Mouse (Mus musculus): ENCODE measurements at regions not wholly inside any gene's neighbourhood (a gene's known extent, or its start where the extent isn't known, plus 50 kb on each side); places are given as distances from the start of the nearest gene placed in this dataset.

DNA sequence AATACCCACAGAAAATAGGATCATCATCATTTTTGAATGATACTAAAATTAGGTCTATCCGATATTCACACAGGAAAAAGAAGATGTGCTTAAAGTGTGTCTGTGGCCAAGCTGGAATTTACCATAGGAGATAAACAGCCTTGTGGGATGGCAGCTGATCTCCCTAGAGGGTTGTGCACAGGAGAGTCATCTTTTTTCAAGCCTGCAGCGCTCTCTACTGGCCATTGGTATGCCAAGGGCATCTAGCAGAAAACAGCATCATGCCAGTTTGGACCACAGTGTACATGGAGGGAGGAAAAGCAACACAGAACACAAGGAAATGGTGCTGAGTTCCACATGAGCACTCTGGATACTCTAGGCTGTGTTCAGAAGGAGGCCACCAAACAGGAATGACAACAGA lies 74.1 kb upstream of the Diaph3 start:
- WGBS = 25% methylated on average over 2 of the region's 2 CpGs
- H3K27ac ChIP-seq (ENCODE audit: insufficient read depth, low read depth, low read length) = no peak overlapping the region
- H3K27me3 ChIP-seq (ENCODE audit: control insufficient read depth, insufficient read depth, low read length) = no peaks in the 10 kb centered on the region
- H3K4me1 ChIP-seq (ENCODE audit: control insufficient read depth, insufficient read depth, insufficient read length, low read length) = no peaks in the 10 kb centered on the region
- H3K4me3 ChIP-seq (ENCODE audit: low read depth, low read length) = no peak overlapping the region
- no peak for TF ChIP-seq POLR2A (IDR thresholded peaks at IDR 0.05; ENCODE audit: low read depth, low read length)
- TF ChIP-seq CTCF (IDR thresholded peaks at IDR 0.05; ENCODE audit: extremely low read depth, insufficient read length, insufficient replicate concordance, low read depth, low read length) = peak; percentile 30; the same call in 1 of the 2 replicates
- H3K36me3 ChIP-seq (ENCODE audit: control insufficient read depth, insufficient read depth, low read length) = no peaks in the 10 kb centered on the region

DNA sequence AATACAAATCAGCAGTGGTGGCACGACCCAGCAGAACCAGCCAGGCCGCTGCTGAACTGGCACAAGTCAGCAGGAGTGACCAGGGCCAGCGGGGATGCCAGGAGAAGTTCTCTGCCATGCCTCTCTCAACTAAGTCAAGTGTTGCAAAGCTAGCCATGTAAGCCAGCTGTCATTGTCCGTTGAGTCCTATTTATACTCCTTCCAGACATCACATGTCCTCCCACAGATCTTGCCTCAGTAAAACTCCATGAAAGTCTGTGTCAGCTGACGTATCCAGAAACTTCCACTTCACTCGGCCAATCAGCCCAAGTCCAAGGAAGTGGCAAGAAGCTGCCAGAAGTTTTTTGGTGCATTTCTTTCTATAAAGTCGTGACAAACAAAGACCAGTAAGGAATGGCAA lies 76.0 kb upstream of the Diaph3 start:
- H3K4me1 ChIP-seq (ENCODE audit: control insufficient read depth, insufficient read depth, insufficient read length, low read length) = no peaks in the 10 kb centered on the region
- 66% methylated on average over 7 of the region's 7 CpGs for WGBS
- no peak overlapping the region for H3K4me3 ChIP-seq (ENCODE audit: low read depth, low read length)
- H3K27me3 ChIP-seq (ENCODE audit: control insufficient read depth, insufficient read depth, low read length) = no peaks in the 10 kb centered on the region
- no peaks in the 10 kb centered on the region for H3K36me3 ChIP-seq (ENCODE audit: control insufficient read depth, insufficient read depth, low read length)
- H3K27ac ChIP-seq (ENCODE audit: insufficient read depth, low read depth, low read length) = no peak overlapping the region
- no peak for TF ChIP-seq CTCF (IDR thresholded peaks at IDR 0.05; ENCODE audit: extremely low read depth, insufficient read length, insufficient replicate concordance, low read depth, low read length)
- no peak for TF ChIP-seq POLR2A (IDR thresholded peaks at IDR 0.05; ENCODE audit: low read depth, low read length)

DNA sequence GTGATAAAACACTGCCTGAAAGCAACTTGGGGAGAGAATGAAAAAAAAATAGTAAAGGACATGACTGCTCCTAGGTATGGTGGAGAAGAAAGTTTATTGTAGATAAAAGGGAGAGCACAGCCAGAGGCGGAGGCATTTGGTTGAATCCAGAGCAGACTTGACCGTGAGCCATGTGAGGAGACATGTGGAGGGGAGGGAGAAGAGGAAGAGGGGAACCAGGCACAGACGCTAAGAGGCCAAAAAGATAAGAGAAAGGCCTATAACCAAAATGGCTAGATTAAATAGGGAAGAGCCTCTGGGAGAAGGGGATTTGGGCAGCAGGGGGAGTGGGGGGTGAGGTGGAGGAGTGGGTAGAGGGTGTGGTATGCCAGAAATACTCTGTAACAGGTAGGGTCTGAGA lies 78.9 kb upstream of the Diaph3 start:
- 77% methylated on average over 3 of the region's 3 CpGs for WGBS
- TF ChIP-seq CTCF (IDR thresholded peaks at IDR 0.05; ENCODE audit: extremely low read depth, insufficient read length, insufficient replicate concordance, low read depth, low read length) (no peak), POLR2A (IDR thresholded peaks at IDR 0.05; ENCODE audit: low read depth, low read length) (no peak)
- no peaks in the 10 kb centered on the region for H3K4me1 ChIP-seq (ENCODE audit: control insufficient read depth, insufficient read depth, insufficient read length, low read length)

DNA sequence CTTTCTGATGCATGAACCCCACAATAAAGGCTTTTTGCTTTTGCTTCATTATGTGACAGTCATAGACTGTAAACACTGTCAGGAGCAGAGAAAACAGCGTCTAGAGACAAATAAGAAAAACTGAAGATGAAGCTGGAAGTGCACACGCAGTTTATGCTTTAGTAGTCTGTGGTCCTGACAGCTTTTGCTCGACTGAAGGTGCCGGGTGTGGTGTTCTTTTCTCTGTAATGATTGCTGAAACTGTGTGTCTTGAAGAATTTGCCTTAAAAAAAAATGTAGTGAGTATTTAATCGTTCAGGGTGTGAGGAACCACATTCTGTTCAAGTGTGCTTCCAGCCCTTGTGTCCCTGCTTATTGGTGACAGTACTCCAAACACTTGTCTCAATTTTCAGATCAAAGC lies 83.8 kb upstream of the Diaph3 start:
- WGBS = 69% methylated on average over 5 of the region's 5 CpGs
- Histone ChIP-seq H3K36me3 (ENCODE audit: control insufficient read depth, insufficient read depth, low read length) (no peaks in the 10 kb centered on the region), H3K27ac (ENCODE audit: insufficient read depth, low read depth, low read length) (no peak overlapping the region), H3K27me3 (ENCODE audit: control insufficient read depth, insufficient read depth, low read length) (no peaks in the 10 kb centered on the region), H3K4me3 (ENCODE audit: low read depth, low read length) (no peak overlapping the region), H3K4me1 (ENCODE audit: control insufficient read depth, insufficient read depth, insufficient read length, low read length) (no peaks in the 10 kb centered on the region)
- TF ChIP-seq POLR2A (IDR thresholded peaks at IDR 0.05; ENCODE audit: low read depth, low read length) (no peak), CTCF (IDR thresholded peaks at IDR 0.05; ENCODE audit: extremely low read depth, insufficient read length, insufficient replicate concordance, low read depth, low read length) (no peak)

More for the DNA sequence above, 78.9 kb upstream of the Diaph3 start:
- no peak overlapping the region for H3K27ac ChIP-seq (ENCODE audit: insufficient read depth, low read depth, low read length)
- no peaks in the 10 kb centered on the region for H3K36me3 ChIP-seq (ENCODE audit: control insufficient read depth, insufficient read depth, low read length)
- no peaks in the 10 kb centered on the region for H3K27me3 ChIP-seq (ENCODE audit: control insufficient read depth, insufficient read depth, low read length)
- no peak overlapping the region for H3K4me3 ChIP-seq (ENCODE audit: low read depth, low read length)

DNA sequence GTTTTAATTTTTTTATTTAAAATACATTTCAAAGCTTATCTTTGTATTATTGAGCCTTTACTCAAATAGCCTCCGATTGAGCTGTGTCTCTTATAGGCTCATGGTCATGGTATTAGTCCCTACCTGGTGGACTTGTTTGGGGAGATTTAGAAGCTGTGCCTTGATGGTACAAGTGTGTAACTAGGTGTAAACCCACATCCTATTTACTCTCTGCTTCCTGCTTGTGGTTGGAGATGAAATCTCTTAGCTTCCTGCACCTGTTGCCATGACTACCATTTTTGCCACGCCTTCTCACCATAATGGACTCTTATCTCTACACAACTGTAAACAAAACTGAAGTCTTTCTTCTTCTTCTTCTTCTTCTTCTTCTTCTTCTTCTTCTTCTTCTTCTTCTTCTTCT lies 108.2 kb upstream of the Diaph3 start:
- Histone ChIP-seq H3K27me3 (ENCODE audit: control insufficient read depth, insufficient read depth, low read length) (no peaks in the 10 kb centered on the region), H3K36me3 (ENCODE audit: control insufficient read depth, insufficient read depth, low read length) (no peaks in the 10 kb centered on the region), H3K27ac (ENCODE audit: insufficient read depth, low read depth, low read length) (no peak overlapping the region), H3K4me3 (ENCODE audit: low read depth, low read length) (no peak overlapping the region), H3K4me1 (ENCODE audit: control insufficient read depth, insufficient read depth, insufficient read length, low read length) (no peaks in the 10 kb centered on the region)
- no peak for TF ChIP-seq POLR2A (IDR thresholded peaks at IDR 0.05; ENCODE audit: low read depth, low read length)
- WGBS = 80% methylated on average over 2 of the region's 2 CpGs

DNA sequence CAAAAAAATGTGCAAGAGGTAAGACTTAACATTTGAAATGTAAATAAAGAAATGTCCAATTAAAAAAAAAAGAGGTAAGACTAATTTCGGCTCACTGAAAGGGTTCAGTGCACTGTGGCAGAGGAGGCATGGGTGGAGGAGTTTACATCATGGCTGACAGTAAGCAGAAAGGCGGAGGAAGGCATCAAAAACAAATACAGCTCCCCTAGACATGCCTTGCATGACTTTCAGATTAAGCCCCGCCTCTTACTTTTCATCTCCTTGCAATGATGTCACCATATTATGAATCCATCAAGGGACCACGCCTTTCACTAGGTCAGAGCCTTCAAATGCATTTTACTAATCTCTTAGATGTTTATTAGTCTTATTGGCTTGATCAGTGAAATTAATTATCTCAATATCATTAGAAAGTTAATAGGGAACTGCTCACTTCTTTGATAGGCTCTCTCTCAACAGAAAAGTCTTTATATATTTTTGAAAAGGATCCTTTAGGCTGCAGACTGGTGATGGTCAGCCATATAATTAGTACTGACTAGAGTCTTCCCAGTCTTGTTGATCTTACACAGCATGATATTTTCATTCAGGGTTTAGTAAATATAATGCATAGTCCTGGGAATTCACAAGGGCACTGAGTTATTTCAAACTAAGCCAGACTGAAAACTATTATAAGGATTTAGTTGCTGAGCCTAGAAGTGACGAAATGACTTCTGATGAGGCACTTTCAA lies 114.6 kb upstream of the Diaph3 start:
- 76% methylated on average over 5 of the region's 5 CpGs for WGBS
- Histone ChIP-seq H3K36me3 (ENCODE audit: control insufficient read depth, insufficient read depth, low read length) (no peaks in the 10 kb centered on the region), H3K27me3 (ENCODE audit: control insufficient read depth, insufficient read depth, low read length) (no peaks in the 10 kb centered on the region), H3K4me3 (ENCODE audit: low read depth, low read length) (no peak overlapping the region), H3K4me1 (ENCODE audit: control insufficient read depth, insufficient read depth, insufficient read length, low read length) (no peaks in the 10 kb centered on the region), H3K27ac (ENCODE audit: insufficient read depth, low read depth, low read length) (no peak overlapping the region)
- TF ChIP-seq CTCF (IDR thresholded peaks at IDR 0.05; ENCODE audit: extremely low read depth, insufficient read length, insufficient replicate concordance, low read depth, low read length) (no peak), POLR2A (IDR thresholded peaks at IDR 0.05; ENCODE audit: low read depth, low read length) (no peak)

DNA sequence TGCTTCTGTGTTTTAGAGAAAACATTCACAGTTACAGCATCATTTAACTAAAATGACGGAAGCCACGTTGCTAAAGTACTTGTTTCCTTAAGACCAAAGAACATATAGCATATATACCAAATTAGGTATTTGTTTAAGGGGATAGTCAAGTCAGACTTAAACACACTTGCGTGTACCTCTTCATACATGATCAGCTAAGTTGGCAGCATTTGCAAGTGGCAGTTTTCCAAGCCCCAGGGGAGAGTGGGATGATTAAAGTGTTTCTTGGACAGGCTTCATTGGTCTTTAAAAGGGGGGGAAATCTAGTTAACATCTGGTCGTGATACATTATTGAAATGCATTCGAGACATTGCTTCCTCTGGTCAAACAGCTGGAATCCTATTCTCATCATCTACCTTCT lies 120.7 kb upstream of the Diaph3 start:
- H3K27me3 ChIP-seq (ENCODE audit: control insufficient read depth, insufficient read depth, low read length) = no peaks in the 10 kb centered on the region
- TF ChIP-seq POLR2A (IDR thresholded peaks at IDR 0.05; ENCODE audit: low read depth, low read length) (no peak), CTCF (IDR thresholded peaks at IDR 0.05; ENCODE audit: extremely low read depth, insufficient read length, insufficient replicate concordance, low read depth, low read length) (no peak)
- no peak overlapping the region for H3K4me3 ChIP-seq (ENCODE audit: low read depth, low read length)
- 69% methylated on average over 5 of the region's 5 CpGs for WGBS
- H3K27ac ChIP-seq (ENCODE audit: insufficient read depth, low read depth, low read length) = no peak overlapping the region
- H3K4me1 ChIP-seq (ENCODE audit: control insufficient read depth, insufficient read depth, insufficient read length, low read length) = no peaks in the 10 kb centered on the region
- no peaks in the 10 kb centered on the region for H3K36me3 ChIP-seq (ENCODE audit: control insufficient read depth, insufficient read depth, low read length)
